Mouse (Mus musculus) G1E (cell line): ENCODE data around the gene Enpep. TPM values are rescaled to one million over a fixed set of nuclear protein-coding genes. Genes with fewer than 3 reads are reported as not detected.
A peak's percentile ranks its signal among the peaks of the same experiment; 100 is the strongest.

Experiments used
- ATAC-seq: 2 replicates; pipeline ENCODE4 v1.8.0; 2016; ENCODE audit warnings: mild to moderate bottlenecking; ENCODE audit not compliant: insufficient number of reproducible peaks, poor library complexity, low FRiP score, severe bottlenecking; ENCODE audit errors: extremely low read depth
- DNase-seq: peaks from one replicate; pipeline ENCODE4 v3.0.0; 2012; ENCODE audit warnings: low spot score
- H3K27me3 ChIP-seq: 2 replicates; pipeline ENCODE4 v1.6.1; 2012; ENCODE audit warnings: mild to moderate bottlenecking, low read length, inconsistent platforms; ENCODE audit not compliant: insufficient read depth
- H3K36me3 ChIP-seq: replicated peaks from 2 replicates; pipeline ENCODE3; 2012; ENCODE audit warnings: mild to moderate bottlenecking, inconsistent platforms
- H3K4me1 ChIP-seq: 2 replicates; pipeline ENCODE4 v1.6.1; 2012; ENCODE audit warnings: low read depth, low read length, inconsistent platforms, mixed read lengths; ENCODE audit not compliant: insufficient read depth
- H3K4me3 ChIP-seq: 2 replicates; pipeline ENCODE4 v1.5.1; 2012; ENCODE audit warnings: low read depth, mild to moderate bottlenecking, inconsistent platforms, low read length, moderate library complexity, mixed read lengths
- H3K9me3 ChIP-seq: replicated peaks from 2 replicates; pipeline ENCODE4 v1.6.1; 2012; ENCODE audit warnings: inconsistent platforms
- CTCF ChIP-seq: IDR thresholded peaks from 2 replicates; pipeline ENCODE4 v1.5.1; 2012; ENCODE audit warnings: low read depth, low read length, inconsistent platforms, mixed read lengths
- GATA1 ChIP-seq: IDR thresholded peaks from 2 replicates; pipeline ENCODE4 v1.6.1; 2012; ENCODE audit warnings: borderline replicate concordance, low read length, inconsistent platforms, mixed read lengths
- GATA2 ChIP-seq: IDR thresholded peaks from 2 replicates; pipeline ENCODE4 v1.6.1; 2012; ENCODE audit warnings: low read depth, low read length, inconsistent platforms, borderline replicate concordance
- POLR2AphosphoS5 ChIP-seq: IDR thresholded peaks from 2 replicates; pipeline ENCODE4 v1.6.1; 2012; ENCODE audit warnings: low read depth, low read length, inconsistent platforms; ENCODE audit not compliant: insufficient replicate concordance
- TAL1 ChIP-seq: conservative IDR thresholded peaks from 2 replicates; pipeline ENCODE4 v1.6.1; 2012; ENCODE audit warnings: low read depth, low read length, inconsistent platforms, mixed read lengths
- polyA plus RNA-seq: library from polyadenylated mRNA; stranded (reverse); fragments of >175 nt; gene quantifications from 2 replicates; pipeline ENCODE4 v1.2.3, GENCODE M21; 2012
- total RNA-seq, 2 experiments: library from RNA; stranded (forward) in 1 of 2; stranded (reverse) in 1 of 2; fragments of 200-1000 nt in 1 of 2; fragments of >200 nt in 1 of 2; fragmentation: Nextera tagmentation in 1 of 2; gene quantifications; 2 replicates each; pipeline ENCODE4 v1.2.3; 2014 to 2017

Gene Enpep
- total and polyA plus RNA-seq, 3 experiments, result 0.16 TPM; not detected in 2

DNA sequence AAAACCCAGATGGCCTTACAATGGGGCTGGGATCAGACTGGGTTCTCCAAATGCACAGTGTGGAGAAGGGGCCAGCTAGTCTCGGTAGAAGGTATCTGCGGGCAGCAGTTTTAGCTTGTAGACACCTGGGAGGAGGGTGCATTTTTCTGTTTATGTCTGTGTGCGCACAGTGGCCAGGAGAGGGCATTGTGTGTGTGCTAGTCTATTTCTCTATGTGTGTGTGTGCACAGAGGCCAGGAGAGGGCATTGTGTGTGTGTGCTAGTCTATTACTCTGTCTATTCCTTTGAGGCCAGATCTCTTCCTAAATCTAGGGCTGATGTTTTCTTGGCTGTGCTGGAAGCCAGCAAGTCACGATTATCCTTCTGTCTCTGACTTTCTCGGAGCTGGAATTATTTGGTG is 74.0 kb downstream of the Enpep start:
- H3K4me1 ChIP-seq, result no peaks in the 10 kb centered on the region
- H3K27me3 ChIP-seq, result no peaks in the 10 kb centered on the region
- H3K4me3 ChIP-seq, result no peak overlapping the region
- peaks cover 23% of the 10 kb centered on the region for H3K9me3 ChIP-seq
- H3K36me3 ChIP-seq, result no peaks in the 10 kb centered on the region
- DNase-seq (no peak), ATAC-seq (no peak)
- TF ChIP-seq GATA2 (no peak), GATA1 (no peak), CTCF (no peak), POLR2AphosphoS5 (no peak), TAL1 (no peak)

- Histone ChIP-seq H3K9me3 (peaks cover 23% of the 10 kb centered on the region), H3K27me3 (no peaks in the 10 kb centered on the region), H3K4me1 (no peaks in the 10 kb centered on the region), H3K36me3 (no peaks in the 10 kb centered on the region), H3K4me3 (no peak overlapping the region)
- DNase-seq (no peak), ATAC-seq (no peak)
- TF ChIP-seq TAL1 (no peak), POLR2AphosphoS5 (no peak), CTCF (no peak), GATA2 (no peak), GATA1 (no peak)
Observed at GRCm38 (mm10) chr3:129256766-129257165, 75.8 kb downstream of the Enpep start.

DNA sequence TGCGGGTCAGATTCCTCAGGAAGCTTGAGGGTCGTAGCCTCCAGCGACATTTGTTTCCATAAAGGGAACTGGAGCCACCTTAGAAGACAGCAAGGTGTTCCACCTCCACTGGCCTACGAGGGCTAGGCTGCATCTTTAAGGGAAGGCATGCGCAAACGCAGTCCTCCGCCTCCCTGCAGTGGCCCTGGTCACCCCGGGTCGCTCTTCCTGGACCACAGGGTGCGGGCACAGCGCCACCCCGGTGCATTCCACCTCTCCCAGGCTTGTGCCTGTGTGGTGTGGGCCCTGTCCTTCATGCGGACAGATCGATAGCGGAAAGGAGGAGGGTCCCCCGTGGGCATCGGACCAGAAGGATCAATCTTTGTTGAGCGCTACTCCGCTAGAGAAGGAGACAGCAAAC is 76.2 kb downstream of the Enpep start:
- no peaks in the 10 kb centered on the region for H3K27me3 ChIP-seq
- TF ChIP-seq TAL1, result no peak
- TF ChIP-seq GATA2, result no peak
- no peak for TF ChIP-seq GATA1
- TF ChIP-seq CTCF, result no peak
- no peak for TF ChIP-seq POLR2AphosphoS5
- H3K36me3 ChIP-seq, result no peaks in the 10 kb centered on the region
- H3K4me3 ChIP-seq, result 0 out of 2 replicates have a peak overlapping the region, but pooled peaks have one; percentile 20
- peaks cover 19% of the 10 kb centered on the region for H3K9me3 ChIP-seq
- ATAC-seq (no peak), DNase-seq (no peak)
- no peaks in the 10 kb centered on the region for H3K4me1 ChIP-seq

DNA sequence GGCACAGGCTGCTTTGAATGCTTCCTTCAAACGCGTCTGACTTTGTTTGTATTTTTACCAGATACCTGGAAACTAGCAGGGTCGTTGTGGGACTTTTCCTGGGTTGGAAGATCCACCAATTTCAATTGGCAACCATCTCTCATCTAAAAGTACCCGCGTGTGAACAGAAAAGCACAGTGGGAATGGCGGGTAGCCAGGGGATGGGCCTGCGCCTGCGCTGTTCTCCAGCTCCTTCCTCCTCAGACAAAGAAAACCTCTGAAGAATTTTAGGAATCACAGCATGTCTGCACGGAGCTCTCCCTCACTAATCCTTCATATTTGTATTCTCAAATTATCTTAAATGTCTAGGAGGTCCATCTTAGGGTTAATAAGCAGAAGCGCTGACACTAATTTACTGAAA is 78.3 kb downstream of the Enpep start:
- Histone ChIP-seq H3K9me3 (peaks cover 25% of the 10 kb centered on the region), H3K4me1 (no peaks in the 10 kb centered on the region), H3K27me3 (no peaks in the 10 kb centered on the region), H3K36me3 (no peaks in the 10 kb centered on the region), H3K4me3 (no peak overlapping the region)
- TF ChIP-seq POLR2AphosphoS5 (no peak), GATA2 (no peak), TAL1 (no peak), GATA1 (no peak), CTCF (no peak)
- ATAC-seq (no peak), DNase-seq (no peak)

DNA sequence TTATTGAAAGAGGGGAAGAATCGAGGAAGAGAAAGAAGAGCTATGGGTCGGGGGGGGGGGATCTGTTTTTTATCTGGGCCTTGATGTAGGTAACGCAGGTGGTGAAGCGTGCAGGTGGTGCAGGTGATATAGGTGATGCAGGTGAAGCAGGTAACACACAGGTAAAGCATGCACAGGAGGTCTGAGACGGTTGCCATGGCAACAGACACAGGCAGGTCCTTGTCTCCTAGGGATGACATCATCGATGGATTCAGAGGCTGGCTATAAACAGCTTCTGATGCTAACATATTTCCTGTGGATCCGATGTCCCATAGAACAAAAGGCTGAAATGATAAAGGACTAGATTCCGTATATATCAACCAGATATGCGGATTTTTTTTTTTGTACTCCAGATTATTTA is 81.5 kb downstream of the Enpep start:
- DNase-seq (no peak), ATAC-seq (no peak)
- Histone ChIP-seq H3K4me3 (no peak overlapping the region), H3K36me3 (no peaks in the 10 kb centered on the region), H3K4me1 (no peaks in the 10 kb centered on the region), H3K27me3 (no peaks in the 10 kb centered on the region), H3K9me3 (peaks cover 16% of the 10 kb centered on the region)
- TF ChIP-seq TAL1 (no peak), GATA1 (no peak), POLR2AphosphoS5 (no peak)

- no peaks in the 10 kb centered on the region for H3K36me3 ChIP-seq
- no peak overlapping the region for H3K4me3 ChIP-seq
- no peaks in the 10 kb centered on the region for H3K4me1 ChIP-seq
- ATAC-seq (no peak), DNase-seq (no peak)
- no peaks in the 10 kb centered on the region for H3K27me3 ChIP-seq
- no peak for TF ChIP-seq POLR2AphosphoS5
- no peak for TF ChIP-seq GATA2
- TF ChIP-seq CTCF, result no peak
- no peak for TF ChIP-seq TAL1
- no peak for TF ChIP-seq GATA1
- H3K9me3 ChIP-seq, result peaks cover 38% of the 10 kb centered on the region
Observed at GRCm38 (mm10) chr3:129238664-129239258, 93.8 kb downstream of the Enpep start.

DNA sequence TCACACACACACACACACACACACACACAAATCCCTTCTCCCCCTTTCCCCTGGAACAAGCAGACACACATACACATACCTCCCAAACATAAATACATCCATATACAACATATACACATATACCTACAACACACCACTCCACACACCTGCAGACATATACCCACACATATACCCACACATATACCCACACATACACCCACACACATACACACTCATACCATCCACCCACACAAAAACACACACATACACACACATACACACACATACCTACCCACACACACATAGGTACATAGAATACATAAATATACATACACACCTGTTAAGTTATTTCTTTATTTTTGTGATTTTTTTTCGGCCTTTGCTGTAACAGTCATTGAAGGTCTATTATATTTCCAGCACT is 94.5 kb downstream of the Enpep start:
- peaks cover 37% of the 10 kb centered on the region for H3K9me3 ChIP-seq
- H3K4me1 ChIP-seq, result no peaks in the 10 kb centered on the region
- H3K36me3 ChIP-seq, result no peaks in the 10 kb centered on the region
- TF ChIP-seq GATA2 (no peak), POLR2AphosphoS5 (no peak), TAL1 (no peak), CTCF (no peak), GATA1 (no peak)
- no peak overlapping the region for H3K4me3 ChIP-seq
- DNase-seq (no peak), ATAC-seq (no peak)
- no peaks in the 10 kb centered on the region for H3K27me3 ChIP-seq
